Mouse (Mus musculus) heart, embryonic 10.5 days (tissue): ENCODE measurements at regions not wholly inside any gene's neighbourhood (a gene's known extent, or its start where the extent isn't known, plus 50 kb on each side); places are given as distances from the start of the nearest gene placed in this dataset.

Experiments
- DNase-seq: peaks from one replicate; pipeline ENCODE4 v3.0.0-alpha.2; 2017; ENCODE audit warnings: low spot score
- H3K27ac ChIP-seq: fragments of 300-500 bp; sonication (generic); 2 replicates; pipeline ENCODE4 v1.5.1; 2016; ENCODE audit warnings: mild to moderate bottlenecking
- H3K27me3 ChIP-seq: fragments of 300-500 bp; sonication (generic); 2 replicates; pipeline ENCODE4 v1.6.1; 2016; ENCODE audit warnings: mild to moderate bottlenecking; ENCODE audit not compliant: poor library complexity, insufficient read depth, severe bottlenecking
- H3K36me3 ChIP-seq: fragments of 300-500 bp; sonication (generic); 2 replicates; pipeline ENCODE4 v1.6.1; 2016; ENCODE audit warnings: mild to moderate bottlenecking, moderate library complexity
- H3K4me1 ChIP-seq: fragments of 300-500 bp; sonication (generic); 2 replicates; pipeline ENCODE4 v1.6.1; 2016; ENCODE audit warnings: mild to moderate bottlenecking
- H3K4me3 ChIP-seq: fragments of 300-500 bp; sonication (generic); 2 replicates; pipeline ENCODE4 v1.5.1; 2016; ENCODE audit warnings: mild to moderate bottlenecking, moderate library complexity
- H3K9me3 ChIP-seq: fragments of 300-500 bp; sonication (generic); 2 replicates; pipeline ENCODE4 v1.6.1; 2016; ENCODE audit warnings: mild to moderate bottlenecking, moderate library complexity
- WGBS: fragments of 180-500 bp; shearing (Covaris S2); methylation state at CpG from one replicate; pipeline ENCODE4 v1.1.7; 2016; 5-methylcytosine and 5-hydroxymethylcytosine counted together

DNA sequence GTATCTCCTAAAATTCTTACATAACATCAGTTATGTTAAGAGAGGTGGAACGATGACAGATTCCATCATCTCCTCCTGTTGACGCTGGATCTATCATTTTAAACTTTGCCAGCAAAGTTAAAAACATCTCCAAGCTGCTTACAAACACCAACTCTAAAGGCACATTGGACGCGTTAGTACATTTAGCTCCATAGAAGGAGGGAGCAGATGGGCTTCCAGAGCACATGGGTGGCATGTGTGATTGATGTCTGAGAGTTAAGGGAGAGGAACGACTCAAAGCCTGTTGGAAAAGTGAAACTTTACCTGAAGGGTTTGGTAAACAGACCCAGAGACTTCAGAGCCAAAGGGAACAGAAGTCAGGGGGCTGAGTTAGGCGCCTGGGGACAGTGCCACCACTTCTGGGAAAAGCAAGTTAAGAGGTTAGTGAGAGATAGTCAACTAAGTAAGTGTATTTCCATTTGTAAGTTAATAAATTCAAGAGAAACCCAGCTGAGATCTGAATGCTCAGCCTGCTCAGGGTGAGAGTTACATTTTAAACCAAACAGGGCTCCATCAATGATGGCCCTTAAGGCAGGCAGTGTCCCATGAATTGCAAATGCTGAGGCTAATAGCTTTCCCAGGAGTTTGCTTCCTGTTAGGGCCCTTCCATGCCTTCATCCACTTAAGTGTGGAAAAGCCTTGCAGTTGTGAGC, 430.3 kb upstream of the Adamts16 start:
- Histone ChIP-seq H3K36me3 (no peaks in the 10 kb centered on the region), H3K27ac (no peak overlapping the region), H3K4me1 (no peaks in the 10 kb centered on the region), H3K4me3 (no peak overlapping the region), H3K27me3 (no peaks in the 10 kb centered on the region), H3K9me3 (no peaks in the 10 kb centered on the region)
- no peak for DNase-seq
- 65% methylated on average over 6 of the region's 6 CpGs for WGBS

DNA sequence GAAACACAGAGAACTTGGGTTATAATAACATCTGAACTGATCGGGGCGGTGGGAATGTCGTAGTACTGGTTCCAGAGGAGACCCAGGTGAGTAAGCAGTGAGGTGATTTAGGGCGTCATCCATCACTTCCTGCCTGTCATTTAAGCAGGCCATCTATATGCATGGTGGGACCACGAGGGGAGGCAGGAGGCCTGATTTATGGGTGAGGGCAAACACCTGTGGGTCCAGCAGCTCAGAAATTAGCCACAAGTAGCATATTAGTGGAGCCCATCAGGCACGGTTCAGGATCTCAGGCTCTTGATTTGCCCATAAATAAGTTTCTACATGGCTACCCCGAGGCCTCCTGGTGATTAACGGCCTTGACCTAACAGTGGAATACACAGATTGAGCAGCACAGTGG, 428.8 kb upstream of the Adamts16 start:
- no peaks in the 10 kb centered on the region for H3K36me3 ChIP-seq
- H3K4me1 ChIP-seq: no peaks in the 10 kb centered on the region
- H3K4me3 ChIP-seq: no peak overlapping the region
- no peak for DNase-seq
- no peaks in the 10 kb centered on the region for H3K9me3 ChIP-seq
- H3K27me3 ChIP-seq: no peaks in the 10 kb centered on the region
- no peak overlapping the region for H3K27ac ChIP-seq
- whole genome bisulfite sequencing: 77% methylated on average over 8 of the region's 8 CpGs

DNA sequence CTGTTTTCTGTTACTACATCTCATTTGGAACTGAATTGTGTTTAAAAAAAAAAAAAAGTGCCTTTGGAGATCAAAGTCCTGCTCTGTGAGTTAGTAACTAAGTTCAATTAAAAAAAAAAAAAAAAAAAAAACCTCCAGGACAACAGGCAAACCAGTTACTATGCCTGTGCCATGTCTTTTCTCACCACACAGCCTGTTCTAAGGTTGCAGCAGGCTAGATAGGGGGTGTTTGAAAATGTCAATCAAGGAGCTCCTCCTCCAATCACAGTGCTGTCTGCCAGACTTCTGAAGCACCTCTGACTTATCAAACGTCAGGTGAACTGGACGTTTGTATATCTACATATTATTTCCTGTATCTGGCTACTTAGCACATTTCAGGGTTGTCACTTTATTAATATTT, 427.9 kb upstream of the Adamts16 start:
- WGBS: 27% methylated on average over 2 of the region's 2 CpGs
- no peak for DNase-seq
- Histone ChIP-seq H3K36me3 (no peaks in the 10 kb centered on the region), H3K4me3 (no peak overlapping the region), H3K27me3 (no peaks in the 10 kb centered on the region), H3K4me1 (no peaks in the 10 kb centered on the region), H3K9me3 (no peaks in the 10 kb centered on the region), H3K27ac (no peak overlapping the region)

DNA sequence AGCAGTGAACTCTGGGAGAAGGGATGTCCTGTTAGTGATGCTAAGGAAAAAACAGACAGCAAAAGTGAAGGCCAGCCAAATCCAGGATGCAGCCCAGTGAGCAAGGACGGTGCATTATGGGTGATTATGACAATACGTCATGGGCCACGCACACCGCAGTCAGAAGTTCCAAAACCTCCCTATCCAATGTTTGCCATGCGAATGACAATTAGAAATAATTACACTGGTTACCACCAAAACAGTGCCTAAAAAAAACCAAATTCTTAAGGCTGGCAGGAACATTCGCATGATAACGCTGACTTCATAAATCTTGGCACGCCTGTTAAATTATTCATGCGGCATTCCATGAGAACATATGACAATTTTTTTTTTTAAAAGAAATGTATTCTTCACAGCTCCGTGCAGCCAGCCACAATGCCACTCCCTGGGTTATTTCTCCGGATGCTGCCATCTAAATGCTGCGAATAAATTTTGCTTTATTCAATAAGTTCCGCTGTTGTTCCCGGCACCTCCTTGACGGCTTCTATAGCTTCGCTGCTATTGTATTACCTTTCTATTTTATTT, 421.8 kb upstream of the Adamts16 start:
- H3K4me3 ChIP-seq: no peak overlapping the region
- no peaks in the 10 kb centered on the region for H3K36me3 ChIP-seq
- H3K4me1 ChIP-seq: no peaks in the 10 kb centered on the region
- no peak for DNase-seq
- no peaks in the 10 kb centered on the region for H3K9me3 ChIP-seq
- H3K27me3 ChIP-seq: no peaks in the 10 kb centered on the region
- WGBS: 92% methylated on average over 16 of the region's 16 CpGs
- H3K27ac ChIP-seq: no peak overlapping the region

DNA sequence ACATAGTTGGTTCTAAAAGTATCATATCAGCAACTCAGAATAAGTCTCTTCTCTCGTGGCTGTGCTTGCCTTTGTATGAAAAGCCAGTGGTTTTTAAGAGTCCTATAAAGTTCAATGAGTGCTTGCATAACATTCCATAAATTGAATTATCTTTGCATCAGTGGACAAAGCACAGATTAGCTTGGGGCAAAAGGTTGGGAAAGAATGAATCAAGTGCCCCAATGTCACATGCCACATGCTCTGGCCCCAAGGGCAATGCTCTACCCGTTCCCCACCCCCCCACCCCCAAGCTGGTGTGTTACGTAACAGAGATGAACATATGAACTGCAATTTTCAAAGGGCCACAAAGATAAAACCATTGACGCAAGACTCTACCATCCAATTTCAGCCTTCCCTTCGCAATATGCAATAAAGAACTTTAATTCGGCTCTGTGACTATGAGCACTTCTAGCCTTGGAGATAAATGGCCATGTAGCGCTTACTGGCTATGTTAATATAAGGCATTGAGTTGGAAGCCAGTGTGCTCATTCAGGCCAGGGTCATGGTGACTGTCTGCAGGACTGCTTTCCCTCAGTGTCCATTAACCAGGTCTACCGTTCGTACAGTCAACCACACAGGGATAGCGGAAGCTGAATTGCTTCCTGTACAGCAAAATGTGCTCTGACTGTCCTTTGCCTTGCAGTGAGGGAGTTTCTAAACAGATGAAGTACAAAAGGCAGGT, 421.1 kb upstream of the Adamts16 start:
- Histone ChIP-seq H3K9me3 (no peaks in the 10 kb centered on the region), H3K27ac (no peak overlapping the region), H3K4me3 (no peak overlapping the region), H3K36me3 (no peaks in the 10 kb centered on the region), H3K27me3 (no peaks in the 10 kb centered on the region), H3K4me1 (no peaks in the 10 kb centered on the region)
- DNase-seq: no peak
- 89% methylated on average over 10 of the region's 10 CpGs for WGBS

DNA sequence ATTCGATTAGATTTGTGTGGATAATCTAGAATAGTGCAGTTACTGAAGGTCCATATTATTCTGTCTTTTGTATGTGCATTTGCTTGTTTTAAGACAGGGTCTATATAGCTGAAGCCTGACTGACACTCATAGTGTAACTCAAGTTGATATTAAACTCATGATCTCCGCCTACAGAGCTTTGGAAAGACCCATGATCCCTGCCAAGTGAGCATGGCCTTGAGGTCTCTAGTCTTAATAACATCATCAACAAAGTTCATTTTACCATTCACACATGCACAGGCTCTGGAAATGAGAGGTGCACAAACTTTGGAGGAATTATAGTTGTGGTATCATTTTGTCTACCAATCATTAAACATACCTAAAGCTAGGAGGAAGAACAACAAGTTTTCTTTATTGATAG, 412.4 kb upstream of the Adamts16 start:
- H3K9me3 ChIP-seq: no peaks in the 10 kb centered on the region
- H3K27ac ChIP-seq: no peak overlapping the region
- DNase-seq: no peak
- no peak overlapping the region for H3K4me3 ChIP-seq
- peaks cover 7% of the 10 kb centered on the region; the same call in 1 of the 2 replicates for H3K27me3 ChIP-seq
- H3K36me3 ChIP-seq: no peaks in the 10 kb centered on the region
- WGBS: 84% methylated on average over 2 of the region's 2 CpGs
- no peaks in the 10 kb centered on the region; the same call in 1 of the 2 replicates for H3K4me1 ChIP-seq

DNA sequence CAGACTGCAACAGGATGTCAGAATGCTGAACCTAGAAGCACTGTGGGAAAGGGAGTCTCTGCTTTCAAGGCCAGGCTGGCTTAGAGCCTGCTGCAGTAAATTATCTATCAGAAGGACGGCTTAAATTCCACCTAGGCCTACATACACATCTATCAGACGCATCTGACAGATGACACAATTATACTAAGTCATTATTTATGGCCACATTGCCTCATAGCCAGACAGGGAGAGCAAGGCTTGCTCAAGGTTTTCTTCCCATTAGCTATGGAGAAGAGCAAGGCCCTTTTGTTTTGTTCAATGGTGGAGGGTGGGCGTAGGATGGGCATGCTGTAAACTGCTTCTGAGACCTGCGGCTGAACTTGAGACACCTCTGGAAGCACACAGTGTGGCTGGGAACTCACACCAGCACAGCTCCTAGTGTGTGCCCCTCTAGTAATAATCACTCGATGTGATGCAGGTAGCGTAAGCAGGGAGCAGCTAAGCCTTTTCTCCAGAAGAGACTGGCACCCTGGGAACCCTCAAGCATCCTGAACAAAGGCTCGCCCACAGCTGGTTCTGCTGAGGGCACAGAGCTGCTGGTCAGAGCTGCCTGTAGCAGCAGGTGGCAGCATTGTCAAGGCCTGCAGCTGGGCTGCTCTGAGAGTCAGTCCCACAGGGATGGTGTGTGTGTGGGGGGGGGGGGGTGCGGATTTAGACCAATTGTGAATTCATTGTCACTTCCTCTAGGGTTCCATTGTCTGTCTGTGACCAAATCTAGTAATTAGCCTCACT, 406.8 kb upstream of the Adamts16 start:
- Histone ChIP-seq H3K27ac (no peak overlapping the region), H3K9me3 (no peaks in the 10 kb centered on the region), H3K36me3 (no peaks in the 10 kb centered on the region), H3K4me3 (no peak overlapping the region), H3K4me1 (no peaks in the 10 kb centered on the region), H3K27me3 (peaks cover 7% of the 10 kb centered on the region; the same call in 1 of the 2 replicates)
- 47% methylated on average over 8 of the region's 8 CpGs for WGBS
- no peak for DNase-seq

DNA sequence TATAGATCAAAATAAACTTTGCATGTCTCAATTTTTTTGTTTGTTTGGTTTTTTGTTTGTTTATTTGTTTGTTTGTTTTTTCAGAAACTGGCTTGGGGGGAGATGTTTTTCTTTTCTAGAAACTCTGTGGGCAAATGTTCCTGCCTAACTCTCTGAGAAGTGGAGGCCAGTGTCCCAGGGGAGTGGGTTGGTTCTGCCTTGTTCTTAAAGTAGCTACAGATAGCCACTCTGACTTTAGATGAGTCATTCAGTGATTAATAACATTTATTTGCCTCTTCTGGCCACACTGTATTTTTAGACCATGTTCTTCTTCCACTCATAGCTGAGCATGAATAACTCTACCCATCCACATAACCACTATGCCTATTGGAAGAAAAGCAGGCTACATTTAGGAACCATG, 405.6 kb upstream of the Adamts16 start:
- no peaks in the 10 kb centered on the region for H3K36me3 ChIP-seq
- no peak overlapping the region for H3K4me3 ChIP-seq

DNA sequence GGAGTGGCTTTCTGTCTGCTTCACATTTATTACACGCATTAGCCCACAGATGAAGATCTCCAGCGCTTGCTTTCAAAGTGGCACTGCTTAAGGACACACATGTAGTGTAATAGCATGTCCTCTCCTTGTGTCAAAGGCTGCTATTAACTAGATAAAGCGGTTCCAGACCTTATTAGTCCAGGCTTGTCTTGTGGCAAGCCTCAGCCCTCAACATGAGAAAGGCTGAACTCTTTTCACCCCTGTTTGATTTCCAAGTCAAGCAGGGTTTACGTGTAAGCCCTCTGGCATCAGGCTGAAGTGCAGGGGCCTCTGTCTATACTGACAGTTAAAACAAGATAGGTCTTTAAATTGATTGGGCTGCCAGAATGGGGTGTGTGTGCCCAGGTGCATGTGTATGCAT, 403.7 kb upstream of the Adamts16 start:
- DNase-seq: no peak
- Histone ChIP-seq H3K36me3 (no peaks in the 10 kb centered on the region), H3K27ac (no peak overlapping the region), H3K4me1 (no peaks in the 10 kb centered on the region), H3K4me3 (no peak overlapping the region), H3K9me3 (no peaks in the 10 kb centered on the region), H3K27me3 (peaks cover 7% of the 10 kb centered on the region; the same call in 1 of the 2 replicates)
- WGBS: 75% methylated on average over 4 of the region's 4 CpGs

More for the DNA sequence above, 405.6 kb upstream of the Adamts16 start:
- Histone ChIP-seq H3K4me1 (no peaks in the 10 kb centered on the region), H3K9me3 (no peaks in the 10 kb centered on the region), H3K27me3 (peaks cover 7% of the 10 kb centered on the region; the same call in 1 of the 2 replicates), H3K27ac (no peak overlapping the region)
- no peak for DNase-seq

DNA sequence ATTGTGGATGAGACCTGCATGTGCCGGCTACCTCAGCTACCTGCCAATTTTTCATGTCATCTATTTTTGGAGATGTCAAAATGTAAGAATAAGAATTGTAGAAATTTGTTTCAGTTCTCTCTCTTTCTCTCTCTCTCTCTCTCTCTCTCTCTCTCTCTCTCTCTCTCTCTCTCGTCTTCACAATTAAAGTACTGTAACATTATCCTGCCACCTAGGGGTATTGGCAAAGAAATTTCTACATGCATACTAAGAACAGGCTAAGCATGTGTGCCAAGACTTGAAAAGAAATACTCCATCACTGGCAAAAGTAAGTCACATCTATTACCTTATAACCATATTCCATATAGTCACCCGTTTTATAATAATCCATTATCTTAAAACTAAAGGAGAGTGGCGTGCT, 398.2 kb upstream of the Adamts16 start:
- H3K4me3 ChIP-seq: no peak overlapping the region
- H3K9me3 ChIP-seq: no peaks in the 10 kb centered on the region
- DNase-seq: peak; percentile 2
- WGBS: 71% methylated on average over 4 of the region's 4 CpGs
- no peak overlapping the region for H3K27ac ChIP-seq
- H3K27me3 ChIP-seq: no peaks in the 10 kb centered on the region
- H3K4me1 ChIP-seq: no peaks in the 10 kb centered on the region
- no peaks in the 10 kb centered on the region for H3K36me3 ChIP-seq

DNA sequence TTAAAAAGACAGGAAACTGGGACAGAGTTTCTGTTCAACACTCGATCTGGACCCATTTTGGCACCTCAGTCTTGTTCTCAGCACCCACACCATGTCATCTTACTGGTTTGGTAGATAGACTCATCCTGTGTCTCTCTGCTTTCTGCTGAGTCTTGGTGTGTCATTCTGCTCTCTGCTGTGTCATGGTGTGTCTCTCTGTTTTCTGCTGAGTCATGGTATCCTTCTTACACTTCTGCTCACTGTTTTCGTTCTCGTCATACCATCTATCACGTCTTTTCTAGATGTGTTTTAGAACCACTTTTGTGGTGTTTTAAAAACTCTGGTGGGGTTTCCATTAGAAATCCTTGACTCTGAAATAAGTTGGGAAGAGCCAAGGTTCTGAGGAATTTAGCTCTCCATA, 393.7 kb upstream of the Adamts16 start:
- 78% methylated on average over 4 of the region's 4 CpGs for WGBS
- no peak for DNase-seq
- no peak overlapping the region for H3K27ac ChIP-seq
- H3K4me3 ChIP-seq: no peak overlapping the region
- H3K36me3 ChIP-seq: no peaks in the 10 kb centered on the region
- H3K4me1 ChIP-seq: no peaks in the 10 kb centered on the region
- H3K9me3 ChIP-seq: no peaks in the 10 kb centered on the region
- no peaks in the 10 kb centered on the region for H3K27me3 ChIP-seq

DNA sequence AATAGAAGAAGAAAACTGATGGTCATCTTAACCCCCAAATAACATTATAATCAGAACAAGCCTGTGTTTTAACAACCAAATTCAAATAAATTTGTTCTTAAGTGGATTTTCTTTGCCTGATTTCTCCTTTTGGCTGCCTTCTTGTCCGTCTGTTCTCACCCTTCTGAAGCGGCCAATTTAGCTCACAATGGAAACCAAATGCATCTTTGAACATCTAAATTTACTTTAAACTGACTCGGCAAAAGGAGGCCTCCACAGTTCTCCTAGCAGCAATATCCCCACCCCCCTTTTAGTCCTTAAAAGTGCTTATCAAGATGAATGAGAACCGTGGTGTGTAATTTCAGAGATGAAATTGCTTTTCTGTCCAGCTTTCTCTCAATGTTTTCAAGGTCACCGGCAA, 389.6 kb upstream of the Adamts16 start:
- Histone ChIP-seq H3K4me1 (no peaks in the 10 kb centered on the region), H3K27me3 (no peaks in the 10 kb centered on the region), H3K4me3 (no peak overlapping the region), H3K9me3 (no peaks in the 10 kb centered on the region), H3K27ac (no peak overlapping the region), H3K36me3 (no peaks in the 10 kb centered on the region)
- no peak for DNase-seq
- 71% methylated on average over 5 of the region's 5 CpGs for WGBS

DNA sequence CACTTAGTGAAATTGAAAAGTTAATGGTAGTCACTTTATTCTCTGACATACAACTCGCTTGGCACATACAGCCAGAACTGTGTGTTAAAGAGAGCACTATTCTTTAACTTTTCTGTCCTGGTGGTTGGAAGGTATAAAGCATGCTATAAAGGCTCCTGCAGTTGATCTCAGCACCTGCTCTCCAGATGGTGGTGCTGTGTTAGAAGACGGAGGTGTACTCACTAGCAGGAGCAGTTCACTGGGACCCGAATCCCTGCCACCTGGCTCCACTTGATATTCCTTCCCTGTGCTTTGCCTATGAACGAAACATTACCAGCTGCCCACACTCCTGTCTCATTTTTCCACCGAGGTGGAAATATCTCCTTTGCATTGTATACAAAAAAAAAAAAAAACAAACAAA, 373.2 kb upstream of the Adamts16 start:
- WGBS: 53% methylated on average over 5 of the region's 5 CpGs
- H3K4me1 ChIP-seq: no peaks in the 10 kb centered on the region
- no peaks in the 10 kb centered on the region for H3K36me3 ChIP-seq
- no peak overlapping the region for H3K27ac ChIP-seq
- no peaks in the 10 kb centered on the region for H3K9me3 ChIP-seq
- H3K4me3 ChIP-seq: no peak overlapping the region
- H3K27me3 ChIP-seq: no peaks in the 10 kb centered on the region
- DNase-seq: no peak
